Mouse (Mus musculus): ENCODE measurements around the gene Cox8b. TPM values are rescaled to one million over a fixed set of nuclear protein-coding genes. Genes with fewer than 3 reads are reported as not detected.

Cox8b gene
- total and polyA plus RNA-seq, 3 experiments, result not detected

DNA sequence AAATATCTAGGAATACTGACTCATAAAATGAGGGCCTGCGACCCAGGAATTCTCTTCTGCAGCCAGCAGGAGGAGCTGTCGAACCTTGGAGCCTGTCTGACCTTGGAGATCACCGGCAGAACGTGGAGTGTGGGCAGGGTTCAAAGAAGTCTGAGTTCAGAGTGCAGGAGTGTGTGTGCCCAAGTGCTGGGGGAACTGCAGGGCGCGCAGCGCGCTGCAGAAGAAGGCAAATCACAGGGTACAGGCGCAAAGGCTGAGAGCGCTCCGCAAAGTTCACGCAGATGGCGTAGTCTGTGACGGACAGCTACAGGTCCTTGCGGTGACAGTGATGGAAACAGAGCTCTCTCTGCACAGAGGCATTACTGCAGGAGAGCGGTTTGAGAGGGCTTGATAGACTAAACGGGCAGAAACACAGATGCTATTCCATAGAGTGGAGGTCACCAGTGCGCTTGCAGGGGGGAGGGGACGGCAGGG lies 8.4 kb upstream of the Cox8b start:
- Histone ChIP-seq H3K79me2 (ENCODE audit: control insufficient read depth, insufficient read depth, low read length, poor library complexity) (no peaks in the 10 kb centered on the region), H3K27ac (ENCODE audit: control insufficient read depth, low read depth, low read length) (no peak overlapping the region), H3K36me3 (ENCODE audit: control insufficient read depth in 1 of 2, insufficient read depth in 2 of 2, low read length in 2 of 2) (no peaks in the 10 kb centered on the region), H3K9me3 (replicated peaks; ENCODE audit: insufficient read depth, low read length) (no peaks in the 10 kb centered on the region), H3K27me3 (ENCODE audit: control insufficient read depth in 1 of 2, insufficient read depth in 2 of 2, low read length in 2 of 2) (peaks cover 0 to 3% of the 10 kb centered on the region in 2 experiments; a peak in 1 of 4 replicates), H3K4me3 (ENCODE audit: control insufficient read depth in 1 of 2, insufficient read depth in 1 of 2, low read depth in 2 of 2, low read length in 2 of 2) (no peak overlapping the region), H3K9ac (ENCODE audit: control insufficient read depth, low read depth, low read length, poor library complexity, severe bottlenecking) (no peak overlapping the region), H3K4me1 (ENCODE audit: control insufficient read depth in 1 of 2, insufficient read depth in 2 of 2, low read length in 2 of 2) (no peaks in the 10 kb centered on the region)
- DNase-seq (ENCODE audit: low read depth, low spot score), result peak; percentile 69
- TF ChIP-seq POLR2AphosphoS5 (IDR thresholded peaks at IDR 0.05; ENCODE audit: borderline replicate concordance, low read depth, low read length), result no peak
- TF ChIP-seq E2F4 (IDR thresholded peaks at IDR 0.05; ENCODE audit: borderline replicate concordance, low read depth, low read length), result no peak
- no peak for TF ChIP-seq ZMIZ1 (IDR thresholded peaks at IDR 0.05; ENCODE audit: low read depth, low read length)
- TF ChIP-seq CTCF (IDR thresholded peaks at IDR 0.05 in 2 of 3, conservative IDR thresholded peaks at IDR 0.05 in 1 of 3; ENCODE audit: control insufficient read depth in 1 of 3, insufficient read depth in 1 of 3, low read depth in 2 of 3, low read length in 3 of 3, poor library complexity in 1 of 3, severe bottlenecking in 1 of 3), result peak; percentile 72 to 90 (median 86)
- TF ChIP-seq MAX (IDR thresholded peaks at IDR 0.05; ENCODE audit: low read length), result no peak
- TF ChIP-seq ZC3H11A (IDR thresholded peaks at IDR 0.05; ENCODE audit: low read depth, low read length), result peak; percentile 85
- TF ChIP-seq ZNF384 (IDR thresholded peaks at IDR 0.05; ENCODE audit: low read depth, low read length), result no peak
- TF ChIP-seq RAD21 (IDR thresholded peaks at IDR 0.05; ENCODE audit: low read depth, low read length), result peak; percentile 80
- no peak for TF ChIP-seq KAT2A (conservative IDR thresholded peaks at IDR 0.05; ENCODE audit: low read depth, low read length)
- TF ChIP-seq MYC (IDR thresholded peaks at IDR 0.05; ENCODE audit: low read depth, low read length), result no peak
- TF ChIP-seq SMC3 (IDR thresholded peaks at IDR 0.05; ENCODE audit: low read depth, low read length), result peak; percentile 98
- TF ChIP-seq MEF2A (IDR thresholded peaks at IDR 0.05; ENCODE audit: extremely low read depth, insufficient replicate concordance, low read depth, low read length, poor library complexity, severe bottlenecking), result no peak
- no peak for TF ChIP-seq CHD2 (IDR thresholded peaks at IDR 0.05; ENCODE audit: low read length)
- no peak for TF ChIP-seq RCOR1 (IDR thresholded peaks at IDR 0.05; ENCODE audit: low read depth, low read length)
- TF ChIP-seq MAZ (IDR thresholded peaks at IDR 0.05; ENCODE audit: low read depth, low read length), result no peak
- TF ChIP-seq EP300 (IDR thresholded peaks at IDR 0.05; ENCODE audit: low read depth in 1 of 2, low read length in 2 of 2), result no peak
- no peak for TF ChIP-seq UBTF (IDR thresholded peaks at IDR 0.05; ENCODE audit: borderline replicate concordance, insufficient read depth, low read depth, low read length)
- TF ChIP-seq GATA1 (IDR thresholded peaks at IDR 0.05; ENCODE audit: low read depth, low read length), result no peak

DNA sequence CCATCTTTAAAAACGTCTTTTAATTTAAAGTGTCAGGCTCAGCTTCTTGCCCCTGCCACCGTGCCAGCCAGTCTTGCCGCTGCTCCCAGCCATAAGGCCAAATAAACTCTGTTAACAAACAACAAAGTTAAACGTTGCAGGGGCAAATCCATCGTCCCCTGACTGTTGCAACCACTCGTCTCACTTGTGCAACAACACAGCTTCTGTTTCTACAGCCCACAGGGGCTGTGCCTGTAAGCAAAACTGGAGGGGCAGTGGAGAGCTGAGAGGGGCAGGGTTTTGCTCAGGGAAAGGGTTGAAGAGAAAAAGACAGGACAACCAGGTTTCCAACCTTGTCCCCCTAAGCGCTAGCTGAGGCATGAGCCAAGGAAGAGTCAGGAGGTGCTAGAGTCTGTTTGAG lies 7.9 kb upstream of the Cox8b start:
- no peak overlapping the region for H3K9ac ChIP-seq (ENCODE audit: control insufficient read depth, low read depth, low read length, poor library complexity, severe bottlenecking)
- H3K4me1 ChIP-seq (ENCODE audit: control insufficient read depth in 1 of 2, insufficient read depth in 2 of 2, low read length in 2 of 2), result no peaks in the 10 kb centered on the region
- no peaks in the 10 kb centered on the region; a peak in 1 of 4 replicates for H3K27me3 ChIP-seq (ENCODE audit: control insufficient read depth in 1 of 2, insufficient read depth in 2 of 2, low read length in 2 of 2)
- H3K9me3 ChIP-seq (replicated peaks; ENCODE audit: insufficient read depth, low read length), result no peaks in the 10 kb centered on the region
- H3K4me3 ChIP-seq (ENCODE audit: control insufficient read depth in 1 of 2, insufficient read depth in 1 of 2, low read depth in 2 of 2, low read length in 2 of 2), result no peak overlapping the region
- no peak overlapping the region for H3K27ac ChIP-seq (ENCODE audit: control insufficient read depth, low read depth, low read length)
- no peaks in the 10 kb centered on the region for H3K79me2 ChIP-seq (ENCODE audit: control insufficient read depth, insufficient read depth, low read length, poor library complexity)
- DNase-seq (ENCODE audit: low read depth, low spot score), result no peak
- H3K36me3 ChIP-seq (ENCODE audit: control insufficient read depth in 1 of 2, insufficient read depth in 2 of 2, low read length in 2 of 2), result no peaks in the 10 kb centered on the region
- TF ChIP-seq ZC3H11A (IDR thresholded peaks at IDR 0.05; ENCODE audit: low read depth, low read length) (no peak), MAFK (IDR thresholded peaks at IDR 0.05; ENCODE audit: borderline replicate concordance, low read depth, low read length) (no peak), SIN3A (IDR thresholded peaks at IDR 0.05; ENCODE audit: low read length) (no peak), TCF12 (IDR thresholded peaks at IDR 0.05; ENCODE audit: low read depth, low read length) (no peak), ZMIZ1 (IDR thresholded peaks at IDR 0.05; ENCODE audit: low read depth, low read length) (no peak), JUND (IDR thresholded peaks at IDR 0.05; ENCODE audit: low read depth, low read length) (no peak), MYC (IDR thresholded peaks at IDR 0.05; ENCODE audit: low read depth, low read length) (no peak), BHLHE40 (IDR thresholded peaks at IDR 0.05; ENCODE audit: borderline replicate concordance, low read depth, low read length) (no peak), EP300 (IDR thresholded peaks at IDR 0.05; ENCODE audit: low read depth in 1 of 2, low read length in 2 of 2) (no peak), MYB (IDR thresholded peaks at IDR 0.05; ENCODE audit: low read depth, low read length) (no peak), TAL1 (IDR thresholded peaks at IDR 0.05; ENCODE audit: low read length) (no peak), GATA1 (IDR thresholded peaks at IDR 0.05; ENCODE audit: low read depth, low read length) (no peak), TBP (IDR thresholded peaks at IDR 0.05; ENCODE audit: low read depth, low read length) (no peak), GABPA (IDR thresholded peaks at IDR 0.05; ENCODE audit: low read depth, low read length) (no peak), ZNF384 (IDR thresholded peaks at IDR 0.05; ENCODE audit: low read depth, low read length) (no peak)
